In genomic region chr9:88177575-88178254, GRCm38 (mm10) we compare ENCODE assay signal across 14 mouse cellular contexts.
DNase-seq lines count a peak whose midpoint lies in the region; ATAC-seq and TF ChIP-seq lines count a peak whose summit lies in the region.
"Had no signal": no experiment of that assay in that cellular context is flagged by ENCODE, and none has a peak within 500 bp of the region (broad histone marks: within the 10 kb centered on the region; RNA-seq: fewer than 3 reads in every experiment).

No protein-coding gene starts in this region.

- peak; percentile 67 for ATAC-seq in heart, postnatal 0 days (ENCODE audit: insufficient read depth, low read depth)
- ATAC-seq in midbrain, embryonic 13.5 days: no peak
- no peak for ATAC-seq in hindbrain, embryonic 16.5 days

- 60% methylated on average over 4 of the region's 4 CpGs for WGBS in heart, embryonic 10.5 days
- 60% methylated on average over 4 of the region's 4 CpGs for WGBS in heart, postnatal 0 days
- 71% methylated on average over 4 of the region's 4 CpGs for WGBS in midbrain, embryonic 13.5 days
- 73% methylated on average over 4 of the region's 4 CpGs for WGBS in hindbrain, embryonic 16.5 days

- no peak overlapping the region for H3K4me2 ChIP-seq in heart, postnatal 0 days (ENCODE audit: low read depth, low read length)
- no peak overlapping the region for H3K4me2 ChIP-seq in midbrain, embryonic 13.5 days (replicated peaks)
- H3K4me2 ChIP-seq in hindbrain, embryonic 16.5 days (ENCODE audit: low read length): no peak overlapping the region
- H3K4me2 ChIP-seq: stomach, embryonic 15.5 days had no signal

- H3K9me3 ChIP-seq in heart, embryonic 10.5 days: no peaks in the 10 kb centered on the region
- no peaks in the 10 kb centered on the region for H3K9me3 ChIP-seq in heart, postnatal 0 days (replicated peaks; ENCODE audit: control insufficient read depth, low read length)
- no peaks in the 10 kb centered on the region for H3K9me3 ChIP-seq in midbrain, embryonic 13.5 days
- no peaks in the 10 kb centered on the region for H3K9me3 ChIP-seq in hindbrain, embryonic 16.5 days (ENCODE audit: control insufficient read depth, low read length)
- H3K9me3 ChIP-seq: megakaryocyte, embryonic 14.5 days; stomach, embryonic 15.5 days had no signal

- no peak overlapping the region for H3K4me3 ChIP-seq in heart, embryonic 10.5 days
- no peak overlapping the region for H3K4me3 ChIP-seq in heart, postnatal 0 days (ENCODE audit: low read depth, low read length)
- no peak overlapping the region for H3K4me3 ChIP-seq in midbrain, embryonic 13.5 days (replicated peaks)
- H3K4me3 ChIP-seq in hindbrain, embryonic 16.5 days (ENCODE audit: low read length): no peak overlapping the region
- H3K4me3 ChIP-seq: megakaryocyte, embryonic 14.5 days; stomach, embryonic 15.5 days had no signal

- no peaks in the 10 kb centered on the region for H3K36me3 ChIP-seq in heart, embryonic 10.5 days
- H3K36me3 ChIP-seq in heart, postnatal 0 days (replicated peaks; ENCODE audit: control insufficient read depth, insufficient read depth, low read length): no peaks in the 10 kb centered on the region
- no peaks in the 10 kb centered on the region for H3K36me3 ChIP-seq in midbrain, embryonic 13.5 days
- H3K36me3 ChIP-seq in hindbrain, embryonic 16.5 days (ENCODE audit: control insufficient read depth, insufficient read depth, low read length): no peaks in the 10 kb centered on the region
- H3K36me3 ChIP-seq: stomach, embryonic 15.5 days had no signal

- no peak for TF ChIP-seq EP300 in heart, postnatal 0 days (IDR thresholded peaks at IDR 0.05; ENCODE audit: low read depth)

- TF ChIP-seq CTCF in heart, postnatal 0 days (IDR thresholded peaks at IDR 0.05; ENCODE audit: low read depth): no peak

- H3K27ac ChIP-seq in heart, embryonic 10.5 days: no peak overlapping the region
- no peak overlapping the region for H3K27ac ChIP-seq in heart, postnatal 0 days (ENCODE audit: low read depth)
- no peak overlapping the region for H3K27ac ChIP-seq in midbrain, embryonic 13.5 days
- H3K27ac ChIP-seq in hindbrain, embryonic 16.5 days (ENCODE audit: low read depth, low read length): no peak overlapping the region
- H3K27ac ChIP-seq: stomach, embryonic 15.5 days had no signal

- peak; percentile 96 for DNase-seq in heart, adult 11 months
- DNase-seq in heart, embryonic 10.5 days (ENCODE audit: low spot score): no peak
- peak; percentile 61 for DNase-seq in brain, adult 2 months (ENCODE audit: low read depth, low spot score)
- peak; percentile 17 to 48 for DNase-seq in cerebellum, postnatal 14 days
- peak; percentile 52 for DNase-seq in heart, postnatal 0 days (ENCODE audit: low spot score)
- DNase-seq in left cerebral cortex, postnatal 10 days (ENCODE audit: extremely low spot score in 1 of 2, low spot score in 2 of 2): no peak
- DNase-seq: kidney, adult 11 months; left cerebral cortex, postnatal 4 days; right cerebral cortex, postnatal 4 days; thymus, postnatal 36 days had no signal

- H3K9ac ChIP-seq in heart, postnatal 0 days (replicated peaks; ENCODE audit: low read depth, low read length): no peak overlapping the region
- no peak overlapping the region for H3K9ac ChIP-seq in midbrain, embryonic 13.5 days (replicated peaks)
- no peak overlapping the region for H3K9ac ChIP-seq in hindbrain, embryonic 16.5 days (ENCODE audit: low read depth, low read length)
- H3K9ac ChIP-seq: stomach, embryonic 15.5 days had no signal

- intact Hi-C loops in left cerebral cortex, postnatal 10 days (cut with DNase I): no loop called here

- H3K27me3 ChIP-seq in heart, embryonic 10.5 days (ENCODE audit: insufficient read depth, poor library complexity, severe bottlenecking): no peaks in the 10 kb centered on the region
- no peaks in the 10 kb centered on the region for H3K27me3 ChIP-seq in heart, postnatal 0 days (ENCODE audit: control insufficient read depth, insufficient read depth, low read length)
- H3K27me3 ChIP-seq in midbrain, embryonic 13.5 days: no peaks in the 10 kb centered on the region
- no peaks in the 10 kb centered on the region for H3K27me3 ChIP-seq in hindbrain, embryonic 16.5 days (replicated peaks; ENCODE audit: control insufficient read depth, insufficient read depth, low read length)
- H3K27me3 ChIP-seq: megakaryocyte, embryonic 14.5 days; stomach, embryonic 15.5 days had no signal

- no peaks in the 10 kb centered on the region for H3K4me1 ChIP-seq in heart, embryonic 10.5 days
- H3K4me1 ChIP-seq in heart, postnatal 0 days (ENCODE audit: control insufficient read depth, insufficient read depth): 0 out of 2 replicates have a peak, but pooled peaks cover 5% of the 10 kb centered on the region
- H3K4me1 ChIP-seq in midbrain, embryonic 13.5 days (replicated peaks): no peaks in the 10 kb centered on the region
- H3K4me1 ChIP-seq in hindbrain, embryonic 16.5 days (ENCODE audit: control insufficient read depth, insufficient read depth, low read depth, low read length): no peaks in the 10 kb centered on the region
- H3K4me1 ChIP-seq: megakaryocyte, embryonic 14.5 days; stomach, embryonic 15.5 days had no signal

Comparison
In these comparisons a context has a peak if more than half of its experiments do, and no peak if none do; other contexts are left out.
1. DNase-seq: peak in heart, adult 11 months (single experiment), brain, adult 2 months (single experiment), cerebellum, postnatal 14 days (2 of 2) and heart, postnatal 0 days (single experiment); none in heart, embryonic 10.5 days (single experiment) and left cerebral cortex, postnatal 10 days (0 of 2).